Mouse (Mus musculus) thymus, postnatal 0 days (tissue): Measurements from ENCODE around the gene Lama2. TPM values are rescaled to one million over a fixed set of nuclear protein-coding genes. Genes with fewer than 3 reads are reported as not detected.

Experiments used
- DNase-seq: peaks from one replicate; pipeline ENCODE4 v3.0.0-alpha.2; 2015; ENCODE audit warnings: low spot score
- polyA plus RNA-seq: library from polyadenylated mRNA; unstranded; fragments of >200 nt; fragmentation: Nextera tagmentation; extraction: Ambion mirVana; gene quantifications from 2 replicates; pipeline ENCODE4 v1.2.1, GENCODE M21; 2015

Gene Lama2
- polyA plus RNA-seq, 1 experiment from 2014 or later: 3.4 TPM

DNA sequence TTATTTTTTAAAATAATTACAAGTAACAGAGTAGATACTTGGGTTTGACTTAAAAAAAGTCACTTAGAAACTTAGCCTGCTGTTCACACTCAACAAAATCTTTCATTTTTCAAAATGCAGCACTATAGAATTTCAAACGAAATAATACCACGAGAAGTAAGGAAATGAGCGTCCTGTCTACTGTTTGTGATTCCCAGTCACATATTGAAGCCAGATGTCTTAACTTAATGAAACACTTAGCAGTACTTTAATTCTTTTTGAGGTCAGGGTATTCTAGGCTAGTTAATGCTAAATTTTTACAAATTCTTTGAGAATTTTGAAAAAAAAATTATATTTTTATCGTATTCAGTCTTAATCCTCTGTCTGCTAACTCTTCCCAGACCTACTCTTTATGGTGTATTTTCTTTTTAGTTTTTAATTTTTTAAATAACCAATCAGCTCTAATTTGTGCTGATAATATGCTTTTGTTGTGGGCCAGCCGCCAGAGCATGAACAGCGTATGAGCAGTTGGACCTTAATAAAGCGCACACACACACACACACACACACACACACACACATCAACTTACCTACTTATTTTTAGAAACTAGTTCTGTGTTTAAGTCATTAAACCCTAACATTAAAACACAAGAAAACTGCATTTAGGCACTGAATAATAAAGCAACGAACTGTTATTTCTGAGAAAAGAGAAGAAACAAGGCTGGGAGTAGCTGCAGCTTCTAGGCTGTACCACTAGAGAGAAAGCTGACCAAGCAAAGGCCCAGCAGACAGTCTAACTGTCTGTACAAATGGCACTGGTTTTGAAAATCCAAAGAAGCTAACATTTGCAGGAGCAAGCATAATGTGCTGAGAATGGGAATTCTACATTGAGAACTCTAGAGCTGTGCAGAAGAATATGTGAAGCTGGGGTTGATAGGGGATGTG, 425.3 kb downstream of the Lama2 start:
- DNase-seq: no peak

DNA sequence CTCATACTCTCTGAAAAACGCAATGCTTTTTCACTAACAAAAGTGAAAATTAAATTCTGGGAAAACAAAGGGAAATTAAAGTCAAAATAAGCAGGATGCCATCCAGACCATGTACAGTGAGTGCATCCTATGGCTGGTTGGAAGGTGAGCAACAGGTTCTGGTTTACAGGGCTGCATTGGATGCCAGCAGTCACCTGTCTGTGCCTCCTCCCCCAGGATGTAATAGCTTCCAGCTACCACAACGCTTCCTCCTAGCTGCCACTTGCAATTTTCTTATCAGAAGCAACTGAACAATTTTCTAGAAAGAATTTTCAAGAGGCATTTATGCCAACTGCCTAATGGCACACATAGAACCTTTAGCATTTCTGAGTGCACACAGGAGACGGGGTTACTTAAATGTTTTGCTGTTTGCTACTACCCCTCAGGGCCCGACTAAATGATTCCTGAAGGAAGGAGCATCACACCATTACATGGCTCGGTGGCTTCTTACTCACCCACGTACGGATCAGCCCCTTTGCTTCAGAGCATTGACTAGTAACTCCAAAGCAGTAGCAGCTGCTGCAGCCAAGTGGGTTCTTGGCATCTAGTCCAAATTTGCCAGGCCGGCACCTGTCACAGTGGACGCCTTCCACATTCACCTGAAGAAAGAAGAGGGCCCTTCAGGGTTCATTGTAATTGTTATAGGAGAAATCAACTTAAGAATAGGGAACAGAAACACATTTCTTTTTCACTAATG, 430.8 kb downstream of the Lama2 start:
- DNase-seq: no peak

DNA sequence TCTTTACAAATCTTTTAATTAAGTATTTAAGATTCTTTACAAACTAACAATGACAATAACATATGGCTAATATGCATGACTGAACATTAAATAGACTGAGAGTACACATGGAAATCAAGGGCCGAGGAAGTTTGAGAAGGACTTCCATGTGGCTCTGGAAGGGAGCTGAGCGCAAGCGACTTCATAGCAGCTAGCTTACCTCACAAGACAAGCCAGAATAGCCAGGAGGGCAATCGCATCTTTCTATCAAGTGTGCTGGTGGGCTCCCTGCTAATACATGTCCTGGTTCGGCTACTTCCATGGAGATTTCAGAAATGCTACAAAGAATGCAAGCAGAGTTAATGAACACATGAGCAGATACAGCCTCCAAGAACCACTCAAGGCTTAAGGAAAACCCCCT, 435.4 kb downstream of the Lama2 start:
- no peak for DNase-seq

DNA sequence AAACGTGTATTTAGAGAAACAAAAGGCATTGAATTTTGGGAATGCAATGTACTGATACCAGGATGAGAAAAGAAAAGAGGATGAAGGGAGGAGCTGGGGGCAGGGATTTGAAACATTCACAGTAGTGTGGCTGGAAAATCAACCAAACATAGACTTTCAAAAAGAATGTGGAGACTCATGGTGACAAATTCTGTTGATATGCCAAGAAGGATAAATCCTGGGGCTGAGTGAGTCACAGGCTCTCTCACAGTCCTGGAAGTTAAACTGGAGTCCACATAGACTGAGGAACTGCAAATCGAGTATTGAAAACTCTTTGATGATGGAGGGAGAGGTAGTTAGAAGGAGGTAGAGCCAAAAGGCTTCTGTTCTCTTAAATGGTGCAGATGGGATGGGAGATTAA, 445.3 kb downstream of the Lama2 start:
- no peak for DNase-seq

DNA sequence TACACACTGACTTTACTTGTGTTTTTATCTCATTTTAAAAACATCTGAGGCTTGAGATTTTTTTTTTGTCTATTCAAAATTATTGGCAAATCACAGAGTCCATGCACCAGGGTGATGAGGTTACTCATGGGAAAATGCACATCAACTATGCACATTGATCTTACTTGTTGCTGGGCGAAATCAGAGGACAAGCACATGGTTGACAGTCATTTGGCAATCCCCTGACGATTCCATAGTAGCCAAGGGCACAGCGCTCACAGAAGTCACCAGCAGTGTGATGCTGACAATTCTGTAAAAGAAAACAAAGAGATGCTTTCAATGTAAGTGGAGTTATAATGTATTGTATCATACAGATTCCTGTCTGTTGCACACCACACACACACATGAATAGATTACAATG, 454.8 kb downstream of the Lama2 start:
- DNase-seq: no peak

DNA sequence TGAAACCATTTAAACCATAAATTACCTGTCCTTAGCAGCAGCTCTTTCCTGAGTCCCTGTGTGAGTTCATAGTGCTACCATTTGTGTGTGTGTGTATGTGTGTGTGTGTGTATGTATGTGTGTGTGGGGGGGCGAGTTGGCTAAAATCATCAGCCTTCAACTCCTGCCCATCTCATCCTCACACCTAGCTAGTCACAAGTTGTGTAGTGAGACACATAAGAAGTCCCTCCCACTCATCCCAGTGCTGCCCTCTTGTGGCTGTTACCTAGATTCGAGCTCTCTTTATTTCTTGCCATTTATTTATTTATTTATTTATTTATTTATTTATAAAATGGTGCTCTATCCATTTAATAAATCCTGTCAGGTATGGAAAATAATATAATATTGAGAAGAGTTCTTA, 457.2 kb downstream of the Lama2 start:
- no peak for DNase-seq

DNA sequence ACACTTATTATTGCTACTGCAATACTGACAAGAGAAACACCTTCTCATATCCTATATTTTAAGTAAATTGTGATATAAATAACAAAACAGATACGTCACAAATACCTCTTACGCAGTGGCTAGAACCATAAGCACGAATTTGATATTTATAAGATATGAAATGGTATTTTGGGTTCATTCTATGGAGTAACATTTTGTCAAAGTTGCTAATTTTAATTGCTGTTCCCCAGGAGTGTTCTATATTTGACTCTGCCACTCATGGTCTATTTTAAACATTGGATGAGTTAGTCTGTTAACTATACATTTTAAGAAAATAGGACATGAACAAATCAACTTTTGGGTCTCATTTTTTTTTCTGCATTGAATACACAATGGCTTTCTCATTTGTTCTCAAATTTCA, 469.3 kb downstream of the Lama2 start:
- DNase-seq: no peak

DNA sequence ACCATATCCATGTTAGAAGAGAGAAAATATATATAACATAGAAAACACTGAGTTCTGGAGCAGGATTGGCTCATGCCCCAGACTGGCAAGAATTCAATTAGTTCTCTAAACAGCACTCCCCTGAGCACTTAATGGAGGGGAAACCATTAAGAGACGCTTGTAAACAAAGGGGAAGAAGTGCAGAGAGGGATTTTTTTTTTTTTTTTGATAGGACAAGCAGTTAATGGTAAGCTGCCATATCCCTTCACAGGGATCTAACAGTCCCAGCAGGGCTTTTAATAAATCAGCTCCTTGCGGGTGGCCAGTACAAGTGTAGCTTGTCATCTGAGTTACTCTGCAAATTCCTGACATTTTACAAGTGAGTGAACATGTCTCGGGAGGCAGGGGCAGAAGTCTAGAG, 479.1 kb downstream of the Lama2 start:
- no peak for DNase-seq

DNA sequence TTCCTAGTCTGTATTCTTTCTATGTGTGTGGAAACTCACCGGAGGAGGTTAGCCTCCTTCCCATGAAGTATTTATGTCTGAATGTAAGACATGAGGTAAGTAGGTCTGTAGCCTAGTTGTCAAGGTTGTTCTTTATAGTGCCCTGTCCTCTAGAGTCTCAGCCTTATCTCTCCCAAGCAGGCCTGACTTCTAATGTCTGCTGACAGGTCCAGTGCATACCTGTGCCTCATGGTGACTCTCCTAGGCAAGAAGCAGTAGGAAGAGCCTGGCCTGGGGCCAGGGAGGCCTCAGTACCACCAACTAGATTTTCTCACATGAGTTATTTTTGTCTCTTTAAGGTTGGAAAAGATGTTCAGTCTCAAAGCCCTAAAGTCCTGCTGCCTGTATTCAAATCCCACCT, 483.8 kb downstream of the Lama2 start:
- no peak for DNase-seq

DNA sequence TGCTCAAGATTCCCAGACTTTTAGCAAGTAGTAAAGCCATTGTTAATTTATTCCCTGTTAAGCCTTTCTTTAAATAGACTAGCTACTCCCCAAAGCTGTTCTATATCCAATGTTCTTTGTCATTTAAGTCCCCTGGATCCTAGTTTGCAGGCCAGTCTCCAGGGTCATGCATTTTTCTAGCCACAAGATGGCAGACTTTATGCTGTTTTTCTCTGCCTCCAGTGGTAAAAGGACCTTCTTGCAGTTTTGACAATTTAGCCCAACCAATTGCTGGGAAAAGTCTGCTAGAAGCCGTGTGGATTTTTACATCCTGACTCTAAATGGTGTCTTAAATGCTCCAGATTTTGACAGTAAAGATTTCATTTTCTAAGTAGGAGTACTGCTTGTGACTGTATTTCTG, 486.4 kb downstream of the Lama2 start:
- no peak for DNase-seq

DNA sequence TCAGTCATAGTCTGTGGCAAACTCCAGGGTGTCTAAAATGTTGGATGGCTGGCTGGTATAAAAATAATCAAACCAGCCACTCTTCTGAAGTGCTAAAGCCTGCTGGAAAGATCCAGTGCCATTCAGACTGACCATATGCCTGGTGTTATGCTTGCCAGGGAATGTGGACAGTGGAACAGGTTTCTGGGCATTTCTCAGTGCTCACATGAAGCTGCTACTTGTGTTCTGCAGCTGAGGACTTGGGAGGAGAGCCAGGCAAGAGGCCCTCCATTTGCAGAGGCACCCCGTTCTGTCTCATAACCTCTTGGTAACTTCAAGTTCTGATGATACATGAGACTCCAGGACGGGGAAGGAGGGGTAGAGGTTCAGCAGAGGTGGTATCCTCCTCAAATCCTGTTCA, 492.1 kb downstream of the Lama2 start:
- DNase-seq: no peak

DNA sequence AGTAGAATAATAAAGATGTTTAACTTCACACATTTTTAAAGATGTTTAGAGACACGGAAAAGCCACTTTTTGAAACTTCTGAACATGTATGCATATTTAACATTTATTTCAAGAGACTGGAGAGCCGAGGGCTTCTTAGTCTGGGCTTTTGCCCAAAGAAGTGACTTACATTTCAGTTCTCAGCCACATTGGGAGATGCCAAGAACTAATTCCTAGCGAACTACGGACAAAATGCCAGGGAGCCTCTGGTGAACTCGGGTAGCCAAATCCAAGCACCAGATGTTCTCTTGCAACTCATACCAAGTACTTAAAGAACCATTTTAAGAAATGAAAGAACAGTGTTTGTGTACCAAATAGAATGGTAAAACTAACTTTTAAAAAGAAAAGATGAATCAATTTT, 495.8 kb downstream of the Lama2 start:
- no peak for DNase-seq

DNA sequence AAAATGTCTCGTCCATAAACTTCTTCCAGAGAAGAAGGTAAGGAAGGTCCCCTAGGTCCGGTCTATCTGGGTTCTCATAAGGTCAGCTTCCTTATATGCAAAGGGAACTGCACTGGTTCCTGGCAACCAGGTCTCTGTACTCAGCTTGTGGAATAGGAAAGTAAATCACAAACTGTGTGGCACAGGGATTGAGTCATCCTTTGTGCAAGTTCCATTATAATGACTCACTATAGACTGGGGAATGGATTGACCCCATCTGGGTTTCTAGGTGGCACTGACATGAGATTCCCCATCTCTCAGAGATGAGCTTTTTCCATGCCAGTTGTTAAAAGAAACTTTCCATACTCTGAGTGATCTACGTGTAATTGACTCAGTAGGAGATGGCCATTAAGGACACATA, 501.7 kb downstream of the Lama2 start:
- no peak for DNase-seq

DNA sequence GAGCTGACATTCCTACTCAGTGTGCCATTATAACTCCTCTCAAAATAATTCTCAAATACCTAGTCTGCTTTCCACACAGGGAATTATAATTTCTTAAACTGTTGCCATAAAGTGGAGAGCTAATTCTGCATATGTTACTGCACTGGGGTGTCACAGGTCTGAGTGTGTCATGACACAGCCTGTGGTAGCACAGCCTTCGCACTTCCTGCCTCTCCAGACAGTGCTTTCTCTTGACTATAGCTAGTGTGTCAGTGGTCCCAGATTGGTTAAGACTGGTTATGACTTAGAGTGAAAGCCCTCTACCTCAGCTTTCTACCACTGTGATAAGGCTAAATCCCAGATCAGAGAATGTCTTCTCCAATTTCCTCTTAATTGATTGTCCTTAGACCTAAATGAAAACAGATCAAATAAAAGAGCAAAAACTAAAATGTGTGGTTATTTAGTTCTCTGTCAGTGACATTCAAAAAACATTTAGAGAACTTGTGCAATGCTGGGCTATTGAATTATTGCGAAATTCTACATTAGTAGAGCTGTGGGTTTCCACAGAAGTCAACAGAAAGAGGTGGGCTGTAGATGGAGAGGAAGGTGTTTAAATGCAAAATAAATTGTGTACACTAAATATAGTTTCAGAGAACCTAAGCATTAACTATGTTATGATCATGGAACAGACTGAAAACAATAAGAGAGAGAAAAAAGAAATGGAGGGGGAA, 502.5 kb downstream of the Lama2 start:
- DNase-seq: no peak

DNA sequence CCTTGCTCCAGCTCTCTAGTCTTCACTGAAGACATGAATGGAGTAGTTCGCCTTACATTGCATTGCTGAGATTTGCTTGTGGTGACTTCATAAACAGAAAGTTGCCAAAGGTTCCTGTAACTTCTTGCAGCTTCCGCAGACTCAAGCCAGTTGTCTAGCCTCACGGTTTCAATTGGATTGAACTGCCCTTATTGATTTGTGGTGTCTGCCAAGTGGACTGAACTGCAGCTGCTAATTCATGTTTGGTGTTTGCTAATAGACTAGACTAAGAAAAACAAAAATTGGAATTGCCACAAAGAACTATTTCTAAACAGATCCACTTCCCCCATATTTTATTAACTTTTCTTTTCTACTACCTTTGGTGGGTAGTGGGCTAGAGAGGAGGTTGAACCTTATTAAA, 505.4 kb downstream of the Lama2 start:
- DNase-seq: no peak

DNA sequence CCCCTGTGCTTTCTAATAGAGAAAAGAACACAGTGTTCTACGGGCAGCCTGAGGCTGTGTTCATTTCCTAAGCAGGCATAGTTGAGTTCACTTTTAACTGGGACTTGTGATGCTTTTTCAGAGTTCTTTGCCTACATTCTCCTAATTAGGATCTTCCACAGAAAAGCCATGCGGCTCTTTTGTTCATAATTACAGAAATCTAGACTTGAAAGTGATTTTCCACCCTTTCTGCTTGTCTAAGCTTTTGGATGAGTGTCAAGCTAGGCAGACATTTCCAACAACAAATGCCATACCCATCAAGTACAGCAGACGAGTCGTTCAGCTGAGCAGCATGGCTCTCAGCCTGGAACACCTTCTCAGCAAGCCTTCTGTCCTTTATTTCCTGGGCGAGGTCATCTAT, 515.7 kb downstream of the Lama2 start:
- no peak for DNase-seq

DNA sequence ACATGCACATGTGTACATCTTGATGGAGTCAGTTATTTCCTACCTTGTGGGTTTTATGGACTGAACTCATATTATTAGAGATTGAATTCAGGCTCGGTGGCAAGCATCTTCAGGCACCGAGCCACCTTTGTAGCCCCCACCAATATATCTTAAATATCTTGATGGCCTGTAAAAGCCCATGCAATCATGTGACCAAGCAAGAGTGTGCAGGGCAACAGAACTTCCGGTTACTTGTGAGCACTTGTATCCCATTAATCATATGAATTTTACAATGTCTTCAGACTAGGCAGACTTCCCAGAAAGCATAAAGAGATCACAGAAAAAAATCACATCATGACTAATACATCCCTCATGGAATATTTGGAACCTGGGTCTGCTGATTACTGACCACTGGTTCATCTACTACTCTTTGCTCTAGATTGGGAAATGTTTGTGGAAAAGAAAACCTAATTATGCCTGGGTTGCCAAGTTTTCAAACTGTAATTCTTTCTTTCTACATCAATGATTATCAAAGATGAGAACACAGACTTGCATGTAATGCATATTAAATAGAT, 517.7 kb downstream of the Lama2 start:
- DNase-seq: no peak

DNA sequence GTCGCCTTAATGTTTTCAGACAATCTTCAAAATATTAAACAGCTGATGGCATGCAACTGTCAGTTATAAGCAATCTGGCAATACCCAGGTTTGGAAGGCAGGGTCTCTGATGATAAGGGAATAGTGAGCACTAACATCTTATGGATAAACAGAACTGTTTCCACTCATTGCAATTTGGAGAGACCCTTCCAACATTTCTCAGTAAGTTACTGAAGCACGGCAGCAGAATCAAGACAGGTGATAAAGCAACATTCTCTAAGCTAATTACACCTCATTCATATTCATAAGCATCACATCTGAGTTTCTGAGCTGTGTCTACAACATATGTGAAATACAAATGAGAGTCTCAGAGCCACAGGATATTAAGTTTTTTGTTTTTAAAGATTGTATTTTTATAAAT, 542.4 kb downstream of the Lama2 start:
- DNase-seq: no peak

DNA sequence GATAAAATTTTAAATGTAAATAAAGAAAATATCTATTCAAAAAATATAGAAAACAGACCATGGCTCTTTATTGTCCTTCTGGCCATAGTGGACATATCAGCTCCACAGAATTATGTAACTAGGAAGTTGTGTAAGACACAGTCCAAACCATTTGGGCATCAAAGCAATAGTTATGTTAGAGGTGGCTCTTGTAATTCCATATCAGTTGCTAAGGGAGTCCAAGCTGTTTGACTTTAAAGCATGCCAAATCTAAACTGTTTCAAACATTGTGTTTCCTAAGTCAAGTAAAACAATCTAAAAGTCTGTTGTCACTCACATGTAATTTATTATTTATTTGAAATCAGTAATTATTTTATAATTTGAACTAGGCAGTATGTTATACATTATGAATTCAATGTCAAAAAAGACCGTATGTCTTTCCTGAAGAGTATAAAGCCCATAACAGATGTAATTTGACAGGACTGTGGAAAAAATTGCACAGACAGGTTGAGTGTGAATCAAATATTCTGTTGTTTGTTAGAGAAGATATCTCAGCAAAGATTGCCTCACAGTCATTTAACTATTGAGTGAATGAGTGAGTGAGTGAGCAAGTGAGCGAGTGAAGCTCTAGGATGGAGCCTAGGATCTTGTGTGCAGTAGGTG, 550.6 kb downstream of the Lama2 start:
- no peak for DNase-seq

DNA sequence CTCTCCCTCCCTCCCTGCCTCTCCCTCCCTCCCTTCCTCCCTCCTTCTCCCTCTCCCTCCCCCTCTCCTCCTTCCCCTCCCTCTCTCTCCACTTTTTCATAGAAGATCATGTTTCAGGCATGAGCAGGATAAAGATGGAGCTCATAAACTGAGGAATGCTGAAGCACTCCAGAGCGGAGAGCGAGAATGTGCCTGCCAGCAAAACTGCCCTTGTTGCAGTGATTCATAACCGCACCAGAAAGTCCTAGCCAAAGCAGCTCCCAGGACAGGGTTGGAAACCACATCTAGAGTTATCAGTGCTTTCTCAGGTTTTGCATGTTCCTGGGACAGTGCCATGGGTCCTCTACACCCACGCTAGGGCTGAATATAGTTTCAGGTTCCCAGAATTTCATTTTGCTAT, 555.9 kb downstream of the Lama2 start:
- DNase-seq: no peak

DNA sequence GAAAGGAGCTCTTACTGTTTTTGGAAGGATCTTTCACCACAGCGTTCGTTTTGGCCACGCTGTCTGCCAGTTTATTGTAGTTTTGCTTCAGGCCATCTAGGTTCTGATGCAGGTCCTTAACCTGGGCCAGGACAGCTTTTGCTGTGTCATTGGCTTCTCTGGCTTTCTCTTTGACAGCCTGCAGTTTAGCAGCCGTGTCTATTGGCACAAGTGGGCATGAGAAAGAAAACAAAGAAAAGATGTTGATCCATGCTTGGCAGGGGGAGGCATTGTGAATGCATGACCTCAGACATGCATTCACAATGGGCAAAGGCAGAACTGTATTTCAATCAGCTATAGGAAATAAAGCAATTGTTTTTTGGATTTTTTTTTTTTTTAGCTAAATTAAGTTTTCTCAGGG, 565.1 kb downstream of the Lama2 start:
- DNase-seq: no peak
